Mouse (Mus musculus) hindlimb bud, embryonic 11.5 days (tissue): ENCODE measurements around the gene Ptafr.

Experiments used
- DNase-seq: peaks from one replicate; pipeline ENCODE4 v3.0.0-alpha.2; 2012; ENCODE audit warnings: low read depth, low spot score; ENCODE audit errors: extremely low spot score

Ptafr gene

GRCm38 (mm10) chr4:132610301-132610984, 46.6 kb downstream of the Ptafr start:
- DNase-seq: no peak

GRCm38 (mm10) chr4:132611320-132611719, 47.5 kb downstream of the Ptafr start:
- no peak for DNase-seq

GRCm38 (mm10) chr4:132617873-132618272, 54.0 kb downstream of the Ptafr start:
- no peak for DNase-seq

GRCm38 (mm10) chr4:132618850-132619375, 55.0 kb downstream of the Ptafr start:
- no peak for DNase-seq

GRCm38 (mm10) chr4:132620134-132620533, 56.3 kb downstream of the Ptafr start:
- no peak for DNase-seq

GRCm38 (mm10) chr4:132621287-132622068, 57.6 kb downstream of the Ptafr start:
- DNase-seq: no peak

- no peak for DNase-seq
Observed at GRCm38 (mm10) chr4:132624034-132624657, 60.3 kb downstream of the Ptafr start.

GRCm38 (mm10) chr4:132628830-132629229, 65.0 kb downstream of the Ptafr start:
- no peak for DNase-seq
